Mouse (Mus musculus) Patski (cell line): ENCODE results near the gene Cd59a. TPM values are rescaled to one million over a fixed set of nuclear protein-coding genes. Genes with fewer than 3 reads are reported as not detected.
A peak's percentile ranks its signal among the peaks of the same experiment; 100 is the strongest.

Source experiments
- ATAC-seq: fragments of 100-300 bp; one replicate; pipeline ENCODE4 v1.8.0; 2021
- CTCF ChIA-PET: fragments of 350-600 bp; sonication (Branson Sonifier 250); formaldehyde crosslinking; loops from one replicate; lab custom pipeline; 2022; ENCODE audit warnings: inconsistent platforms; lab: Charles Lee
- POLR2A ChIA-PET: fragments of 350-600 bp; sonication (Branson Sonifier 250); formaldehyde crosslinking; loops from one replicate; lab custom pipeline; 2022; ENCODE audit warnings: antibody characterized with exemption, inconsistent platforms; lab: Charles Lee
- DNase-seq: peaks from one replicate; pipeline ENCODE4 v3.0.0-alpha.2; 2011; ENCODE audit warnings: low read depth, low spot score
- H3K27me3 ChIP-seq: fragments of 371-371 bp; one replicate; pipeline ENCODE4 v1.5.1; 2021
- CTCF ChIP-seq: fragments of 100-300 bp; IDR thresholded peaks from one replicate; pipeline ENCODE4 v1.5.1; 2021
- in situ Hi-C: fragments of 300-500 bp; cut with MboI; formaldehyde crosslinking; loops from 3 replicates; pipeline ENCODE4 v1.11.1; 2018; ENCODE audit warnings: low pct_unique_long_range_greater_than_20kb, mixed read lengths
- polyA plus RNA-seq: library from polyadenylated mRNA; unstranded; gene quantifications from one replicate; pipeline ENCODE4 v1.2.3, GENCODE M21; 2021

Gene Cd59a
- polyA plus RNA-seq, 1 experiment from 2014 or later: 89.8 TPM

GRCm38 (mm10) chr2:104123540-104123939, 27.9 kb downstream of the Cd59a start:
- in situ Hi-C loops: loop anchor here (10.0 kb wide), 1 partner anchor 89 kb away; no protein-coding TSS in a partner anchor
- DNase-seq (no peak), ATAC-seq (no peak)
- CTCF ChIA-PET: interaction anchor here (0.9 to 1.3 kb wide), 2 partner anchors 11 to 89 kb away, joined by 3 read pairs; no protein-coding TSS in a partner anchor
- peaks cover 3% of the 10 kb centered on the region for H3K27me3 ChIP-seq
- TF ChIP-seq CTCF: no peak
- POLR2A ChIA-PET: interaction anchor here (1.2 kb wide), 1 partner anchor 8 kb away, joined by 3 read pairs; no protein-coding TSS in a partner anchor

GRCm38 (mm10) chr2:104124071-104124470, 28.5 kb downstream of the Cd59a start:
- peaks cover 3% of the 10 kb centered on the region for H3K27me3 ChIP-seq
- DNase-seq: no peak
- CTCF ChIA-PET: interaction anchor here (0.9 kb wide), 1 partner anchor 10 kb away, joined by 3 read pairs; no protein-coding TSS in a partner anchor
- in situ Hi-C loops: loop anchor here (10.0 kb wide), 1 partner anchor 89 kb away; no protein-coding TSS in a partner anchor
- POLR2A ChIA-PET: no interaction called here
- ATAC-seq: no peak
- TF ChIP-seq CTCF: no peak

GRCm38 (mm10) chr2:104128803-104129531, 33.4 kb downstream of the Cd59a start:
- POLR2A ChIA-PET: no interaction called here
- DNase-seq: no peak

GRCm38 (mm10) chr2:104130165-104130564, 34.6 kb downstream of the Cd59a start:
- DNase-seq: no peak
- H3K27me3 ChIP-seq: peaks cover 6% of the 10 kb centered on the region
- TF ChIP-seq CTCF: no peak
- no peak for ATAC-seq
- ChIA-PET POLR2A (no interaction called here), CTCF (interaction anchor here (1.0 to 1.2 kb wide), 2 partner anchors 8 to 16 kb away, joined by 3 read pairs; no protein-coding TSS in a partner anchor)
- in situ Hi-C loops: loop anchor here (10.0 kb wide), 1 partner anchor 285 kb away; the partner anchor contains the start of gene D430041D05Rik

More at GRCm38 (mm10) chr2:104128803-104129531, 33.4 kb downstream of the Cd59a start:
- CTCF ChIA-PET: interaction anchor here (1.2 to 1.5 kb wide), 2 partner anchors 10 to 17 kb away, joined by 3 read pairs; no protein-coding TSS in a partner anchor
- peaks cover 6% of the 10 kb centered on the region for H3K27me3 ChIP-seq
- no peak for TF ChIP-seq CTCF
- ATAC-seq: no peak
- in situ Hi-C loops: loop anchor here (10.0 kb wide), 1 partner anchor 94 kb away; no protein-coding TSS in a partner anchor

GRCm38 (mm10) chr2:104130969-104131368, 35.4 kb downstream of the Cd59a start:
- in situ Hi-C loops: loop anchor here (10.0 kb wide), 1 partner anchor 284 kb away; the partner anchor contains the start of gene D430041D05Rik
- POLR2A ChIA-PET: interaction anchor here (1.1 kb wide), 1 partner anchor 8 kb away, joined by 3 read pairs; the partner anchor contains the start of gene A930018P22Rik
- DNase-seq (no peak), ATAC-seq (no peak)
- peaks cover 6% of the 10 kb centered on the region for H3K27me3 ChIP-seq
- CTCF ChIA-PET: interaction anchor here (0.9 kb wide), 1 partner anchor 293 kb away, joined by 3 read pairs; no protein-coding TSS in a partner anchor
- TF ChIP-seq CTCF: no peak

- no peak for DNase-seq
- H3K27me3 ChIP-seq: peaks cover 4% of the 10 kb centered on the region
- no peak for ATAC-seq
- ChIA-PET CTCF (no interaction called here), POLR2A (no interaction called here)
- no peak for TF ChIP-seq CTCF
- in situ Hi-C loops: loop anchor here (10.0 kb wide), 1 partner anchor 282 kb away; the partner anchor contains the start of gene D430041D05Rik
These were observed 36.8 kb downstream of the Cd59a start for GRCm38 (mm10) chr2:104132266-104132859.

GRCm38 (mm10) chr2:104133042-104133810, 37.6 kb downstream of the Cd59a start:
- ChIA-PET POLR2A (no interaction called here), CTCF (interaction anchor here (0.7 to 1.6 kb wide), 2 partner anchors 10 to 292 kb away, joined by 3 to 6 read pairs; no protein-coding TSS in a partner anchor)
- no peak for ATAC-seq
- TF ChIP-seq CTCF: no peak
- H3K27me3 ChIP-seq: peaks cover 4% of the 10 kb centered on the region
- in situ Hi-C loops: loop anchor here (10.0 kb wide), 1 partner anchor 282 kb away; the partner anchor contains the start of gene D430041D05Rik
- DNase-seq: no peak

GRCm38 (mm10) chr2:104134150-104135056, 38.8 kb downstream of the Cd59a start:
- peak; percentile 93 for TF ChIP-seq CTCF
- peak; percentile 52 for ATAC-seq
- in situ Hi-C loops: loop anchor here (5.0 to 10.0 kb wide), 2 partner anchors 280 to 453 kb away; partner anchors contain the start of gene D430041D05Rik

More at GRCm38 (mm10) chr2:104134150-104135056, 38.8 kb downstream of the Cd59a start:
- POLR2A ChIA-PET: no interaction called here
- CTCF ChIA-PET: interaction anchor here (0.6 to 1.6 kb wide), 3 partner anchors 11 to 291 kb away, joined by 3 to 6 read pairs (median 3); no protein-coding TSS in a partner anchor
- peak; percentile 28 for DNase-seq
- H3K27me3 ChIP-seq: peaks cover 4% of the 10 kb centered on the region
